Mouse (Mus musculus) CD4-positive, CD25-positive, alpha-beta regulatory T cell (primary cell): ENCODE data around the gene Gm18336. TPM values are rescaled to one million over a fixed set of nuclear protein-coding genes. Genes with fewer than 3 reads are reported as not detected.

Experiments
- polyA plus RNA-seq: library from polyadenylated mRNA; unstranded; fragments of 100-300 nt; shearing (Covaris generic); gene quantifications from one replicate; pipeline ENCODE4 v1.2.1, GENCODE M21; 2017

Gene Gm18336
- not detected for polyA plus RNA-seq

GRCm38 (mm10) chrX:73398636-73399035 is at the start of gene Gm18336:
Gene Gm18336, minus strand, starts transcription at chrX:73398736.

GRCm38 (mm10) chrX:73435252-73435651 is 36.7 kb upstream of the Gm18336 start, which contains the start of gene Trex2:
Gene Trex2, minus strand, starts transcription at chrX:73435344.

GRCm38 (mm10) chrX:73410880-73411517 is 12.5 kb upstream of the Gm18336 start, which contains the start of gene Zfp92:
Gene Zfp92, plus strand, starts transcription at chrX:73411096.

Other genes starting within 250 kb of the Gm18336 start
- gene Xlr5b, start 249.9 kb downstream of the Gm18336 start, polyA plus RNA-seq: not detected
- not detected for gene DXBay18, start 249.3 kb downstream of the Gm18336 start, polyA plus RNA-seq
- gene Spin2d, start 221.7 kb downstream of the Gm18336 start, polyA plus RNA-seq: not detected
- 11.8 TPM for gene Xlr3b, start 206.5 kb downstream of the Gm18336 start, polyA plus RNA-seq
- 131 TPM for gene Xlr4b, start 184.4 kb downstream of the Gm18336 start, polyA plus RNA-seq
- gene F8a, start 170.4 kb downstream of the Gm18336 start, polyA plus RNA-seq: 20.3 TPM
- 81.2 TPM for gene Xlr4c, start 155.6 kb downstream of the Gm18336 start, polyA plus RNA-seq
- 0.23 TPM for gene Xlr3c, start 133.3 kb downstream of the Gm18336 start, polyA plus RNA-seq
- gene Xlr5a, start 105.8 kb downstream of the Gm18336 start, polyA plus RNA-seq: not detected
- not detected for gene Xlr5c, start 105.8 kb downstream of the Gm18336 start, polyA plus RNA-seq
- gene Gm45015, start 61.9 kb downstream of the Gm18336 start, polyA plus RNA-seq: not detected
- 16.1 TPM for gene Zfp275, start 56.1 kb downstream of the Gm18336 start, polyA plus RNA-seq
- 0.16 TPM for gene Zfp92, start 12.4 kb upstream of the Gm18336 start, polyA plus RNA-seq
- not detected for gene Trex2, start 36.6 kb upstream of the Gm18336 start, polyA plus RNA-seq
- 32.3 TPM for gene Haus7, start 60.3 kb upstream of the Gm18336 start, polyA plus RNA-seq
- not detected for gene Bgn, start 84.9 kb upstream of the Gm18336 start, polyA plus RNA-seq
- not detected for gene Atp2b3, start 104.3 kb upstream of the Gm18336 start, polyA plus RNA-seq
- 0.74 TPM for gene Dusp9, start 240.7 kb upstream of the Gm18336 start, polyA plus RNA-seq